In the genomic region with DNA sequence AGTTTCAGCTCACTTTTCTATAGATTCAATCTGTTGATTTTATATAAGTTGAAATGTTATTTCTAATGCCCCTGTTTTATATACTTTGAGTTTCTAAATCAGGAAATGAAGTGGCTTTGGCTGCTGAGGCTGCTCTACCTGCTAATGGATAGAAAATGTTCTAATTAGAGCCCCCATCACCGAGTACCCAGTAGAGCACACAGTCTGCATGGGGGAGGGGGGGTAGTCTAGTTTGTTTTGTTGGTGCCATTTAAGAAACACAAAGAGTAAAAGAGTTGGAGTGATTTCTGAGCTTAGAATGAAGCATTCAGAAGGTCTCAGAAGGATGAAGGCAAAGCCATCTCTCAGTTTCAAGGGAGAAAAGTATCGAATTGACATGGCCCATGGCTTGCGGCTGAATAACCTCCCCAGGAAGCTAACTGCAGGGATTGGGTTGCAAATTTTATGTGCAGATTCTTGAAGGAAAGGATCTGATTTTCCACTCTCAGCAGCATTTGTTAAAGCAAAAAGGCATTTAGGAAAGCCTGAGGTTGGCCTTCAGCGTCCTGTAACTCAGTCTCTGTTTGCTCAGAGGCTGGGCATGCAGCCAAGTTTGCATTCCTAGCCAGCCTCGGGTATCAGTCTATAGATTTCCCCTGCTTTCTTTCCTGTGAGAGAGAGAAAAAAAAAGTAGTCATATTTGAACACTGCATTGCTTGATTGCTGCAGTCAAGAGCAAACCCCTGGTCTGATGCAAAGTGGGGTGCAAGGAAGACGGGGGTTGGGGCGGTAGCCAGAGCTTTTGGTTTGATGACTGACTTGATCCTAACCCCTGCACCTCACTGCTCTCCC, we compare ENCODE assay signal across 8 mouse cellular contexts. TPM values are rescaled to one million over a fixed set of nuclear protein-coding genes. Genes with fewer than 3 reads are reported as not detected.
DNase-seq lines count a peak whose midpoint lies in the region; ATAC-seq lines count a peak whose summit lies in the region.

No protein-coding gene starts in this region.

- H3K4me3 ChIP-seq in limb, embryonic 11.5 days (ENCODE audit: low read depth, low read length) = no peak overlapping the region; the same call in 1 of the 2 replicates
- H3K4me3 ChIP-seq in midbrain, embryonic 14.5 days (replicated peaks; ENCODE audit: low read depth, low read length) = no peak overlapping the region

- peak overlapping the region; percentile 55 for H3K9ac ChIP-seq in limb, embryonic 11.5 days (ENCODE audit: low read length)
- no peak overlapping the region for H3K9ac ChIP-seq in midbrain, embryonic 14.5 days (replicated peaks; ENCODE audit: low read length)

- peak overlapping the region; percentile 36 for H3K4me2 ChIP-seq in limb, embryonic 11.5 days (ENCODE audit: low read depth, severe bottlenecking)
- H3K4me2 ChIP-seq in midbrain, embryonic 14.5 days (ENCODE audit: low read length) = peak overlapping the region; percentile 4

- peak; percentile 10 to 15 for DNase-seq in cerebellum, postnatal 36 days
- no peak for DNase-seq in cerebellum, adult 9-11 months
- DNase-seq in embryo, embryonic 11 days = peak; percentile 84
- DNase-seq in heart, postnatal 4 days = peak; percentile 83
- peak; percentile 80 for DNase-seq in limb, embryonic 11.5 days (ENCODE audit: low spot score)
- peak; percentile 84 for DNase-seq in midbrain, embryonic 14.5 days
- no peak for DNase-seq in T-cell, adult 2 months (ENCODE audit: low spot score)
- no peak for DNase-seq in layer of hippocampus, adult 11-12 months (ENCODE audit: low spot score)

- no peaks in the 10 kb centered on the region for H3K36me3 ChIP-seq in limb, embryonic 11.5 days (ENCODE audit: control insufficient read depth, insufficient read depth, low read length)
- H3K36me3 ChIP-seq in midbrain, embryonic 14.5 days (ENCODE audit: control insufficient read depth, insufficient read depth, low read length) = no peaks in the 10 kb centered on the region

- peak overlapping the region; percentile 99 for H3K27ac ChIP-seq in limb, embryonic 11.5 days (replicated peaks; ENCODE audit: low read depth, low read length)
- peak overlapping the region; percentile 74 for H3K27ac ChIP-seq in midbrain, embryonic 14.5 days (replicated peaks; ENCODE audit: low read depth, low read length)

- peak; percentile 69 for ATAC-seq in limb, embryonic 11.5 days (ENCODE audit: insufficient number of reproducible peaks, low FRiP score, low TSS enrichment, low read depth)
- ATAC-seq in midbrain, embryonic 14.5 days (ENCODE audit: low FRiP score, low TSS enrichment) = peak; percentile 40; the same call in 1 of the 2 replicates

- H3K4me1 ChIP-seq in limb, embryonic 11.5 days (ENCODE audit: control insufficient read depth, insufficient read depth, low read length) = peaks cover 12% of the 10 kb centered on the region; the same call in 1 of the 2 replicates
- 0 out of 2 replicates have a peak, but pooled peaks cover 4% of the 10 kb centered on the region for H3K4me1 ChIP-seq in midbrain, embryonic 14.5 days (ENCODE audit: control insufficient read depth, insufficient read depth, low read length)

- 22% methylated on average over 7 of the region's 7 CpGs for WGBS in limb, embryonic 11.5 days
- 21% methylated on average over 7 of the region's 7 CpGs for WGBS in midbrain, embryonic 14.5 days

- no peaks in the 10 kb centered on the region for H3K9me3 ChIP-seq in limb, embryonic 11.5 days (ENCODE audit: control insufficient read depth, low read length)
- H3K9me3 ChIP-seq in midbrain, embryonic 14.5 days (ENCODE audit: control insufficient read depth, low read length) = no peaks in the 10 kb centered on the region

- H3K27me3 ChIP-seq in limb, embryonic 11.5 days (ENCODE audit: control insufficient read depth, insufficient read depth, low read length) = peaks cover 17% of the 10 kb centered on the region
- H3K27me3 ChIP-seq in midbrain, embryonic 14.5 days (ENCODE audit: control insufficient read depth, insufficient read depth, low read length) = peaks cover 5% of the 10 kb centered on the region; the same call in 1 of the 2 replicates

RNA-seq across cellular contexts. Expression of a gene that starts 2.6 kb away (rescaled TPM):
- total RNA-seq in heart, postnatal 4 days (2021) = 10 to 100 TPM; 10.5 to 11.1 TPM
- polyA plus RNA-seq in limb, embryonic 11.5 days (2014; fragmentation: Nextera tagmentation; extraction: Ambion mirVana) = 5.9 and 6.0 TPM in 2 replicates
- 6.8 and 7.8 TPM in 2 replicates for polyA plus RNA-seq in midbrain, embryonic 14.5 days (2014; fragmentation: Nextera tagmentation; extraction: Ambion mirVana)

Comparison
In these comparisons a context has a peak if more than half of its experiments do, and no peak if none do; other contexts are left out.
1. DNase-seq: peak in cerebellum, postnatal 36 days (2 of 2), embryo, embryonic 11 days (single experiment), heart, postnatal 4 days (single experiment), limb, embryonic 11.5 days (single experiment) and midbrain, embryonic 14.5 days (single experiment); none in cerebellum, adult 9-11 months (single experiment), T-cell, adult 2 months (single experiment) and layer of hippocampus, adult 11-12 months (single experiment).